Mouse (Mus musculus) forebrain, postnatal 0 days (tissue): Measurements from ENCODE around the gene Olfr134. TPM values are rescaled to one million over a fixed set of nuclear protein-coding genes. Genes with fewer than 3 reads are reported as not detected.
"Not testable (repeated sequence)": the region's sequence is repeated elsewhere in the genome, so short reads cannot be mapped to it uniquely, and the experiment has no call there.

Experiments used
- ATAC-seq: fragments of 200-750 bp; cut with Nextera tagmentation; 2 replicates; pipeline ENCODE4 v1.8.0; 2017; ENCODE audit warnings: mild to moderate bottlenecking, moderate library complexity
- DNase-seq: peaks from one replicate; pipeline ENCODE4 v3.0.0-alpha.2; 2015
- H3K27ac ChIP-seq: fragments of 300-500 bp; sonication (generic); 2 replicates; pipeline ENCODE4 v1.5.1; 2014; ENCODE audit warnings: low read depth, mild to moderate bottlenecking, antibody characterized with exemption, low read length, moderate library complexity, mixed read lengths
- H3K27me3 ChIP-seq: fragments of 300-500 bp; sonication (generic); 2 replicates; pipeline ENCODE4 v1.6.1; 2014; ENCODE audit warnings: mild to moderate bottlenecking, low read length, mixed read lengths; ENCODE audit not compliant: insufficient read depth
- H3K36me3 ChIP-seq: fragments of 300-500 bp; sonication (generic); 2 replicates; pipeline ENCODE4 v1.6.1; 2014; ENCODE audit warnings: mild to moderate bottlenecking, moderate library complexity; ENCODE audit not compliant: insufficient read depth
- H3K4me1 ChIP-seq: fragments of 300-500 bp; sonication (generic); 2 replicates; pipeline ENCODE4 v1.6.1; 2014; ENCODE audit warnings: antibody characterized with exemption; ENCODE audit not compliant: insufficient read depth
- H3K4me2 ChIP-seq: fragments of 300-500 bp; sonication (generic); 2 replicates; pipeline ENCODE4 v1.6.1; 2014; ENCODE audit warnings: low read depth, mild to moderate bottlenecking, moderate library complexity
- H3K4me3 ChIP-seq: fragments of 300-500 bp; sonication (generic); 2 replicates; pipeline ENCODE4 v1.5.1; 2014; ENCODE audit warnings: low read depth, low read length, mixed read lengths
- H3K9ac ChIP-seq: fragments of 300-500 bp; sonication (generic); 2 replicates; pipeline ENCODE4 v1.6.1; 2014; ENCODE audit warnings: mild to moderate bottlenecking
- H3K9me3 ChIP-seq: fragments of 300-500 bp; sonication (generic); 2 replicates; pipeline ENCODE4 v1.6.1; 2016; ENCODE audit warnings: low read length
- CTCF ChIP-seq: sonication (generic); IDR thresholded peaks from 2 replicates; pipeline ENCODE4 v1.5.1; 2016; ENCODE audit warnings: antibody characterized with exemption, control low read depth, low read depth
- WGBS: fragments of 180-500 bp; shearing (Covaris S2); extraction: QIAGEN DNeasy Blood & Tissue Kit; methylation state at CpG from one replicate; pipeline ENCODE4 v1.1.7; 2014; 5-methylcytosine and 5-hydroxymethylcytosine counted together
- polyA plus RNA-seq: library from polyadenylated mRNA; unstranded; fragments of >200 nt; fragmentation: Nextera tagmentation; extraction: Ambion mirVana; gene quantifications from 2 replicates; pipeline ENCODE4 v1.2.1, GENCODE M21; 2015
- total RNA-seq: library from RNA; depleted of rRNA; stranded (reverse); fragments of >200 nt; gene quantifications from 2 replicates; pipeline ENCODE4 v1.2.3, GENCODE M21; 2014; rRNA removed

The Olfr134 gene
- total RNA-seq (not detected in 2 replicates), polyA plus RNA-seq (not detected in 2 replicates)

- Histone ChIP-seq H3K27me3 (no peaks in the 10 kb centered on the region), H3K4me1 (no peaks in the 10 kb centered on the region), H3K36me3 (no peaks in the 10 kb centered on the region), H3K9ac (no peak within 1 kb of the TSS), H3K27ac (no peak within 1 kb of the TSS), H3K9me3 (no peaks in the 10 kb centered on the region), H3K4me2 (no peak within 1 kb of the TSS), H3K4me3 (no peak within 1 kb of the TSS)
- ATAC-seq (no peak), DNase-seq (no peak)
- TF ChIP-seq CTCF = no peak
- 77% methylated on average over 3 of the region's 3 CpGs for WGBS
These were observed at the start of gene Olfr134 for GRCm38 (mm10) chr17:38171088-38171487. Gene Olfr134 (plus strand): TSS chr17:38171388.

- not testable (repeated sequence) for H3K4me2 ChIP-seq, H3K9me3 ChIP-seq, H3K27me3 ChIP-seq, H3K36me3 ChIP-seq, H3K4me3 ChIP-seq, ATAC-seq, DNase-seq, H3K4me1 ChIP-seq, H3K9ac ChIP-seq, H3K27ac ChIP-seq
- 77% methylated on average over 1 of the region's 1 CpGs for WGBS
These were observed 47.0 kb upstream of the Olfr134 start for GRCm38 (mm10) chr17:38124199-38124598.

- not testable (repeated sequence) for H3K4me2 ChIP-seq, H3K9me3 ChIP-seq, DNase-seq, ATAC-seq, H3K27ac ChIP-seq, H3K36me3 ChIP-seq, H3K4me3 ChIP-seq, H3K4me1 ChIP-seq, H3K9ac ChIP-seq, H3K27me3 ChIP-seq
- 61% methylated on average over 3 of the region's 3 CpGs for WGBS
These were observed 45.8 kb upstream of the Olfr134 start for GRCm38 (mm10) chr17:38125371-38125770.

- Histone ChIP-seq H3K27ac (no peak within 1 kb of the TSS), H3K9me3 (no peaks in the 10 kb centered on the region), H3K4me1 (no peaks in the 10 kb centered on the region), H3K27me3 (no peaks in the 10 kb centered on the region), H3K4me2 (no peak within 1 kb of the TSS), H3K4me3 (no peak within 1 kb of the TSS), H3K9ac (no peak within 1 kb of the TSS), H3K36me3 (no peaks in the 10 kb centered on the region)
- no peak for DNase-seq
- TF ChIP-seq CTCF = no peak
- no peak for ATAC-seq
- 74% methylated on average over 1 of the region's 1 CpGs for WGBS
These were observed 36.8 kb upstream of the Olfr134 start, which contains the start of gene Olfr132 for GRCm38 (mm10) chr17:38134426-38134825. Gene Olfr132 (minus strand): TSS chr17:38134526.

- Histone ChIP-seq H3K4me2 (no peak within 1 kb of the TSS), H3K36me3 (no peaks in the 10 kb centered on the region), H3K4me1 (no peaks in the 10 kb centered on the region), H3K9me3 (0 out of 2 replicates have a peak, but pooled peaks cover 4% of the 10 kb centered on the region), H3K9ac (no peak within 1 kb of the TSS), H3K27me3 (no peaks in the 10 kb centered on the region), H3K27ac (no peak within 1 kb of the TSS), H3K4me3 (no peak within 1 kb of the TSS)
- no peak for ATAC-seq
- no peak for DNase-seq
- TF ChIP-seq CTCF = no peak
- WGBS = 66% methylated on average over 2 of the region's 2 CpGs
These were observed 26.2 kb upstream of the Olfr134 start, which contains the start of gene Olfr133 for GRCm38 (mm10) chr17:38144981-38145380. Gene Olfr133 (plus strand): TSS chr17:38145281.

- TF ChIP-seq CTCF = no peak
- 93% methylated on average over 1 of the region's 1 CpGs for WGBS
These were observed 32.8 kb downstream of the Olfr134 start, which contains the start of gene Olfr135 for GRCm38 (mm10) chr17:38204035-38204434. Gene Olfr135 (plus strand): TSS chr17:38204335.

More at GRCm38 (mm10) chr17:38204035-38204434, 32.8 kb downstream of the Olfr134 start, which contains the start of gene Olfr135:
- Histone ChIP-seq H3K4me3 (no peak within 1 kb of the TSS), H3K4me2 (no peak within 1 kb of the TSS), H3K27ac (no peak within 1 kb of the TSS), H3K27me3 (no peaks in the 10 kb centered on the region), H3K9ac (no peak within 1 kb of the TSS), H3K36me3 (no peaks in the 10 kb centered on the region), H3K9me3 (0 out of 2 replicates have a peak, but pooled peaks cover 2% of the 10 kb centered on the region), H3K4me1 (no peaks in the 10 kb centered on the region)
- ATAC-seq = no peak
- DNase-seq = no peak

Other genes with a start within 250 kb of the Olfr134 start
- gene Olfr761, start 218.3 kb upstream of the Olfr134 start, total RNA-seq = not detected in 2 replicates
- gene Olfr761, start 218.3 kb upstream of the Olfr134 start, polyA plus RNA-seq = not detected in 2 replicates
- gene Olfr129, start 111.3 kb upstream of the Olfr134 start, total RNA-seq = not detected in 2 replicates
- not detected in 2 replicates for gene Olfr129, start 111.3 kb upstream of the Olfr134 start, polyA plus RNA-seq
- not detected in 2 replicates for gene Olfr130, start 107.5 kb upstream of the Olfr134 start, total RNA-seq
- gene Olfr130, start 107.5 kb upstream of the Olfr134 start, polyA plus RNA-seq = not detected in 2 replicates
- gene Olfr131, start 82.7 kb upstream of the Olfr134 start, total RNA-seq = not detected in 2 replicates
- not detected in 2 replicates for gene Olfr131, start 82.7 kb upstream of the Olfr134 start, polyA plus RNA-seq
- gene Olfr132, start 36.9 kb upstream of the Olfr134 start, total RNA-seq = not detected in 2 replicates
- gene Olfr132, start 36.9 kb upstream of the Olfr134 start, polyA plus RNA-seq = not detected in 2 replicates
- not detected in 2 replicates for gene Olfr133, start 26.1 kb upstream of the Olfr134 start, total RNA-seq
- gene Olfr133, start 26.1 kb upstream of the Olfr134 start, polyA plus RNA-seq = not detected in 2 replicates
- not detected in 2 replicates for gene Olfr135, start 32.9 kb downstream of the Olfr134 start, total RNA-seq
- gene Olfr135, start 32.9 kb downstream of the Olfr134 start, polyA plus RNA-seq = not detected in 2 replicates
- not detected in 2 replicates for gene Olfr138, start 89.6 kb downstream of the Olfr134 start, total RNA-seq
- gene Olfr138, start 89.6 kb downstream of the Olfr134 start, polyA plus RNA-seq = not detected in 2 replicates
- not detected in 2 replicates for gene Olfr137, start 136.2 kb downstream of the Olfr134 start, total RNA-seq
- gene Olfr137, start 136.2 kb downstream of the Olfr134 start, polyA plus RNA-seq = not detected in 2 replicates
- not detected in 2 replicates for gene Olfr136, start 158.4 kb downstream of the Olfr134 start, total RNA-seq
- not detected in 2 replicates for gene Olfr136, start 158.4 kb downstream of the Olfr134 start, polyA plus RNA-seq
- gene Esp36, start 248.8 kb downstream of the Olfr134 start, total RNA-seq = not detected in 2 replicates
- not detected in 2 replicates for gene Esp36, start 248.8 kb downstream of the Olfr134 start, polyA plus RNA-seq